Mouse (Mus musculus): ENCODE measurements around the gene Ccdc148.
A peak's percentile ranks its signal among the peaks of the same experiment; 100 is the strongest.

- TF ChIP-seq CTCF (IDR thresholded peaks at IDR 0.05; ENCODE audit: extremely low read depth, insufficient read length, insufficient replicate concordance, low read depth, low read length) (no peak), POLR2A (IDR thresholded peaks at IDR 0.05; ENCODE audit: low read depth, low read length) (peak; percentile 50; the same call in 1 of the 2 replicates)
Measured at GRCm38 (mm10) chr2:59160605-59160963, at the start of gene Ccdc148, which contains the start of gene Pkp4.

Measured in small intestine, adult 2 months (tissue).